Mouse (Mus musculus): Measurements from ENCODE around the gene Kmt2e. TPM values are rescaled to one million over a fixed set of nuclear protein-coding genes. Genes with fewer than 3 reads are reported as not detected.

Kmt2e gene
- polyA plus RNA-seq, 1 experiment from 2014 or later, result 91.5 TPM

- H3K36me3 ChIP-seq, result peaks cover 88% of the 10 kb centered on the region
- WGBS, result 92% methylated on average over 13 of the region's 13 CpGs
- no peak overlapping the region for H3K4me2 ChIP-seq
- no peaks in the 10 kb centered on the region for H3K9me3 ChIP-seq (replicated peaks)
- peaks cover under 1% of the 10 kb centered on the region for H3K4me1 ChIP-seq
- H3K27ac ChIP-seq, result no peak overlapping the region
- no peak overlapping the region for H3K9ac ChIP-seq
- H3K4me3 ChIP-seq (replicated peaks), result no peak overlapping the region
- ATAC-seq (replicated peaks; ENCODE audit: low FRiP score), result no peak
- no peaks in the 10 kb centered on the region for H3K27me3 ChIP-seq
Observed at GRCm38 (mm10) chr5:23513468-23513867, 79.2 kb downstream of the Kmt2e start.

- H3K4me2 ChIP-seq, result no peak overlapping the region
- no peak for ATAC-seq (replicated peaks; ENCODE audit: low FRiP score)
- H3K9me3 ChIP-seq (replicated peaks), result no peaks in the 10 kb centered on the region
- 93% methylated on average over 10 of the region's 10 CpGs for WGBS
- H3K4me3 ChIP-seq (replicated peaks), result no peak overlapping the region
- H3K36me3 ChIP-seq, result peaks cover 75% of the 10 kb centered on the region
- H3K4me1 ChIP-seq, result peaks cover 12% of the 10 kb centered on the region
- H3K27ac ChIP-seq, result no peak overlapping the region
- no peaks in the 10 kb centered on the region for H3K27me3 ChIP-seq
- no peak overlapping the region for H3K9ac ChIP-seq
Observed at GRCm38 (mm10) chr5:23515038-23515437, 80.8 kb downstream of the Kmt2e start.

GRCm38 (mm10) chr5:23516962-23517361 lies 82.7 kb downstream of the Kmt2e start:
- H3K4me2 ChIP-seq, result no peak overlapping the region
- H3K4me1 ChIP-seq, result peaks cover 12% of the 10 kb centered on the region
- H3K4me3 ChIP-seq (replicated peaks), result no peak overlapping the region
- H3K9me3 ChIP-seq (replicated peaks), result no peaks in the 10 kb centered on the region
- H3K36me3 ChIP-seq, result peaks cover 62% of the 10 kb centered on the region
- no peak for ATAC-seq (replicated peaks; ENCODE audit: low FRiP score)
- H3K27ac ChIP-seq, result no peak overlapping the region
- H3K9ac ChIP-seq, result no peak overlapping the region
- no peaks in the 10 kb centered on the region for H3K27me3 ChIP-seq
- 92% methylated on average over 3 of the region's 3 CpGs for WGBS

GRCm38 (mm10) chr5:23517839-23518238 lies 83.6 kb downstream of the Kmt2e start:
- Histone ChIP-seq H3K4me3 (replicated peaks) (no peak overlapping the region), H3K4me2 (no peak overlapping the region), H3K27ac (no peak overlapping the region), H3K9ac (no peak overlapping the region), H3K9me3 (replicated peaks) (no peaks in the 10 kb centered on the region), H3K4me1 (peaks cover 12% of the 10 kb centered on the region), H3K36me3 (peaks cover 63% of the 10 kb centered on the region), H3K27me3 (no peaks in the 10 kb centered on the region)
- WGBS, result 94% methylated on average over 4 of the region's 4 CpGs
- no peak for ATAC-seq (replicated peaks; ENCODE audit: low FRiP score)

- ATAC-seq (replicated peaks; ENCODE audit: low FRiP score), result peak; percentile 71; the same call in 1 of the 2 replicates
- H3K36me3 ChIP-seq, result peaks cover 58% of the 10 kb centered on the region
Observed at GRCm38 (mm10) chr5:23518673-23519072, 84.4 kb downstream of the Kmt2e start.

GRCm38 (mm10) chr5:23519679-23520078 lies 85.4 kb downstream of the Kmt2e start:
- Histone ChIP-seq H3K36me3 (peaks cover 58% of the 10 kb centered on the region), H3K27me3 (no peaks in the 10 kb centered on the region), H3K4me2 (no peak overlapping the region), H3K4me3 (replicated peaks) (no peak overlapping the region), H3K4me1 (peaks cover 12% of the 10 kb centered on the region), H3K9ac (no peak overlapping the region), H3K27ac (no peak overlapping the region), H3K9me3 (replicated peaks) (no peaks in the 10 kb centered on the region)
- 94% methylated on average over 3 of the region's 3 CpGs for WGBS
- no peak for ATAC-seq (replicated peaks; ENCODE audit: low FRiP score)

More at GRCm38 (mm10) chr5:23518673-23519072, 84.4 kb downstream of the Kmt2e start:
- Histone ChIP-seq H3K27me3 (no peaks in the 10 kb centered on the region), H3K4me3 (replicated peaks) (no peak overlapping the region), H3K9me3 (replicated peaks) (no peaks in the 10 kb centered on the region), H3K27ac (0 out of 2 replicates have a peak overlapping the region, but pooled peaks have one; percentile 19), H3K4me2 (no peak overlapping the region), H3K9ac (no peak overlapping the region), H3K4me1 (peaks cover 12% of the 10 kb centered on the region)
- WGBS, result 46% methylated on average over 3 of the region's 3 CpGs

GRCm38 (mm10) chr5:23521645-23522044 lies 87.4 kb downstream of the Kmt2e start:
- Histone ChIP-seq H3K4me3 (replicated peaks) (no peak overlapping the region), H3K9ac (no peak overlapping the region), H3K27ac (no peak overlapping the region), H3K4me2 (no peak overlapping the region), H3K27me3 (no peaks in the 10 kb centered on the region), H3K36me3 (peaks cover 55% of the 10 kb centered on the region), H3K4me1 (peaks cover 12% of the 10 kb centered on the region), H3K9me3 (replicated peaks) (no peaks in the 10 kb centered on the region)
- no peak for ATAC-seq (replicated peaks; ENCODE audit: low FRiP score)
- WGBS, result 62% methylated on average over 1 of the region's 1 CpGs

- Histone ChIP-seq H3K36me3 (peaks cover 53% of the 10 kb centered on the region), H3K4me2 (no peak overlapping the region), H3K9ac (no peak overlapping the region), H3K9me3 (replicated peaks) (no peaks in the 10 kb centered on the region), H3K4me3 (replicated peaks) (no peak overlapping the region), H3K27ac (no peak overlapping the region), H3K27me3 (no peaks in the 10 kb centered on the region), H3K4me1 (peaks cover 7% of the 10 kb centered on the region)
- WGBS, result 89% methylated on average over 3 of the region's 3 CpGs
- ATAC-seq (replicated peaks; ENCODE audit: low FRiP score), result no peak
Observed at GRCm38 (mm10) chr5:23523936-23524335, 89.7 kb downstream of the Kmt2e start.

GRCm38 (mm10) chr5:23524621-23525020 lies 90.4 kb downstream of the Kmt2e start:
- no peak overlapping the region for H3K4me3 ChIP-seq (replicated peaks)
- no peak overlapping the region for H3K9ac ChIP-seq
- H3K4me2 ChIP-seq, result no peak overlapping the region
- no peak overlapping the region for H3K27ac ChIP-seq
- 0 out of 2 replicates have a peak, but pooled peaks cover under 1% of the 10 kb centered on the region for H3K4me1 ChIP-seq
- no peaks in the 10 kb centered on the region for H3K27me3 ChIP-seq
- 85% methylated on average over 3 of the region's 3 CpGs for WGBS
- peaks cover 53% of the 10 kb centered on the region for H3K36me3 ChIP-seq
- ATAC-seq (replicated peaks; ENCODE audit: low FRiP score), result no peak
- no peaks in the 10 kb centered on the region for H3K9me3 ChIP-seq (replicated peaks)

- ATAC-seq (replicated peaks; ENCODE audit: low FRiP score), result no peak
- no peaks in the 10 kb centered on the region for H3K4me1 ChIP-seq
- no peak overlapping the region for H3K9ac ChIP-seq
- H3K9me3 ChIP-seq (replicated peaks), result no peaks in the 10 kb centered on the region
- no peak overlapping the region for H3K4me2 ChIP-seq
- no peaks in the 10 kb centered on the region for H3K27me3 ChIP-seq
- no peak overlapping the region for H3K4me3 ChIP-seq (replicated peaks)
- no peak overlapping the region for H3K27ac ChIP-seq
- H3K36me3 ChIP-seq, result peaks cover 31% of the 10 kb centered on the region
- 95% methylated on average over 6 of the region's 6 CpGs for WGBS
Observed at GRCm38 (mm10) chr5:23531100-23531499, 96.9 kb downstream of the Kmt2e start.

- no peak overlapping the region for H3K27ac ChIP-seq
- no peak overlapping the region for H3K9ac ChIP-seq
- no peak overlapping the region for H3K4me2 ChIP-seq
- 82% methylated on average over 7 of the region's 7 CpGs for WGBS
- peaks cover 33% of the 10 kb centered on the region for H3K36me3 ChIP-seq
- H3K27me3 ChIP-seq, result no peaks in the 10 kb centered on the region
- no peak for ATAC-seq (replicated peaks; ENCODE audit: low FRiP score)
- no peaks in the 10 kb centered on the region for H3K4me1 ChIP-seq
- no peaks in the 10 kb centered on the region for H3K9me3 ChIP-seq (replicated peaks)
- no peak overlapping the region for H3K4me3 ChIP-seq (replicated peaks)
Observed at GRCm38 (mm10) chr5:23531541-23532096, 97.4 kb downstream of the Kmt2e start.

GRCm38 (mm10) chr5:23535692-23536091 lies 101.5 kb downstream of the Kmt2e start:
- H3K27ac ChIP-seq, result no peak overlapping the region
- WGBS, result 94% methylated on average over 7 of the region's 7 CpGs
- H3K9me3 ChIP-seq (replicated peaks), result no peaks in the 10 kb centered on the region
- no peak overlapping the region for H3K4me2 ChIP-seq
- no peak overlapping the region for H3K9ac ChIP-seq
- no peaks in the 10 kb centered on the region for H3K4me1 ChIP-seq
- peaks cover 47% of the 10 kb centered on the region for H3K36me3 ChIP-seq
- no peak overlapping the region for H3K4me3 ChIP-seq (replicated peaks)
- H3K27me3 ChIP-seq, result no peaks in the 10 kb centered on the region
- ATAC-seq (replicated peaks; ENCODE audit: low FRiP score), result no peak

- H3K27me3 ChIP-seq, result no peaks in the 10 kb centered on the region
- H3K4me3 ChIP-seq (replicated peaks), result no peak overlapping the region
- no peaks in the 10 kb centered on the region for H3K9me3 ChIP-seq (replicated peaks)
- H3K4me1 ChIP-seq, result peaks cover 9% of the 10 kb centered on the region; the same call in 1 of the 2 replicates
- 85% methylated on average over 5 of the region's 5 CpGs for WGBS
- ATAC-seq (replicated peaks; ENCODE audit: low FRiP score), result no peak
- peaks cover 12% of the 10 kb centered on the region; the same call in 1 of the 2 replicates for H3K36me3 ChIP-seq
- H3K4me2 ChIP-seq, result no peak overlapping the region
- H3K9ac ChIP-seq, result no peak overlapping the region
- no peak overlapping the region for H3K27ac ChIP-seq
Observed at GRCm38 (mm10) chr5:23551687-23552086, 117.4 kb downstream of the Kmt2e start.

Measured in kidney, embryonic 15.5 days (tissue).